Mouse (Mus musculus) layer of hippocampus, adult 11-12 months (tissue): ENCODE measurements around the gene Nedd4.

ENCODE experiments used
- DNase-seq: peaks from one replicate; pipeline ENCODE4 v3.0.0; 2022; ENCODE audit warnings: low spot score

Nedd4 gene

GRCm38 (mm10) chr9:72721221-72721620 is 59.1 kb downstream of the Nedd4 start:
- DNase-seq, result no peak

DNA sequence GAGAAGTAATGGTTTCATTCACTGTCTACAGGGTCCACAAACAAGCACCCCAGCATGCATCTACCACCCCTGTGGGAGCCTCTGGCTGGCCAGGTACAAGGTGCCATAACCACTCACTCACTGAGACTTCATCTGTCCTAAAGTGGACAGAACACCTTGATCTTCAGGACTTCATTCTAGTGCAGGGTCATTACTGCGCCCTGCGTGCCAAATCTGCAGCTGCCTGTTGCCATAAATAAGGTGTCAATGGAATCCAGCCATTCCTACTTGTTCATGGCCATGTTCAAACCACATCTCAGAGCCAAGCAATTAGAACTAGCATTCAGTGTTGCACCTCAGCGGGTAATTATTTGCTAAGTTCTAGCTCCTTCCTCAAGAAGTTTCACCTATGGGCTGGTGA is 60.5 kb downstream of the Nedd4 start:
- DNase-seq, result no peak

- no peak for DNase-seq
Measured at GRCm38 (mm10) chr9:72724491-72725221, 62.5 kb downstream of the Nedd4 start.

GRCm38 (mm10) chr9:72733966-72734365 is 71.8 kb downstream of the Nedd4 start:
- DNase-seq, result peak; percentile 58

GRCm38 (mm10) chr9:72735822-72736410 is 73.8 kb downstream of the Nedd4 start:
- peak; percentile 36 for DNase-seq

GRCm38 (mm10) chr9:72741206-72741605 is 79.1 kb downstream of the Nedd4 start:
- no peak for DNase-seq

GRCm38 (mm10) chr9:72746278-72746677 is 84.1 kb downstream of the Nedd4 start:
- DNase-seq, result no peak

GRCm38 (mm10) chr9:72750272-72750671 is 88.1 kb downstream of the Nedd4 start:
- DNase-seq, result no peak

DNA sequence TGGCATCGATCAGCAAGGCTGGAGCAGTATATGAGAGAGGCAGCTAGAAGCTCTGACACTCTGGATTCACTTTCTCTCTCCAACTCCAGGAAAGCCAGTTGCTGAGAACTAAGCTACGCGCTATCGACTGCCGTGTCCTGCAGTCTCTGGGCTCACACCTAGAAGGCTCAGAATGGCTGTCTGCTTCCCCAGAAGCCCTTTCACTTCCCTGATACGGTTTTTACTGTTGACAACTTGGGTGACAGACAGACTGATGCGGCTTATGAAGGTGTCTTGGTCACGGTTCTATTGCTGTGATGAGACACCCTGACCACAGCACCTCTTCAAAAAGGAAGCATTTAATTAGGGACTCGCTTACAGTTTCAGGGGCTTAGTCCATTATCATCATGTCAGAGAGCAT is 90.5 kb downstream of the Nedd4 start:
- no peak for DNase-seq

DNA sequence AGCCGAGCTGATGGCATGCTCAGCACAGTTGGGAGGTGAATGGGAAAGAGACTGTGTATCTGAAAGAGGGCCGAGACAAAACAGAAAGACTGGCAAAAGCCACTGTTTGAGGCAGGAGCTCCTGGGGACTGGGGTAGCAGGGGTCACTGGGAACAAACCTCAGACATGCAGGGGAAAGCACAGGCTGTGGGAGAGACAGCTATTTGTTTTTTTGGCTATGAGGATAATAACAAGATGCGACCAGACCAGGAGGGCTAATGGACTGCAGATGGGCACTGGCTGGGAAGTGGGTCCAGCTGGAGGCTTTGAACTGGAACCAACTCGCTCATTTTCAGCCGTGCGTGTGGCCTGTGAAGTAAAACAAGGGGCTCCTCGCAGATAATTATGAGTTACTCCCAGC is 91.6 kb downstream of the Nedd4 start:
- DNase-seq, result no peak

GRCm38 (mm10) chr9:72757143-72757542 is 95.0 kb downstream of the Nedd4 start:
- no peak for DNase-seq

DNA sequence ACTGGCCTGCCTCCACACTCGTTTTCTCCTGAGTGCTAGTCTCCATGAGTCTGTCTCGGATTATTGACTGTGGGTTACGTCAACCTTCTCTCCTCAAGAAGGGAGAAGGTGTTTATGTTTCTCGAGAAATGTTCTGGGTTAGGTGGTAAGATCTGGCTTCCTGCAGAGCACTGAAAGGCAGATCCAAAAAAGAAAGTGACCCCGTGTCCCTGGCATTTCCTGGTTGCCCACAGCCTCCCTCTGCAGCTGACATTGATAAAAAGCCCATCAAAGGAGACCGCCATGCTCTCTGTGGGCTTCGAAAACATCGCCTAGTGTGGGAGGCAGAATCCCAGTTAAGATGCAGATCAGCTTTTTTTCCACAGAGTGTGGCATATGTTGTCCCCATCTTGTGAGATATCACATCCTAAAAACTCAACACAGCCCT is 96.6 kb downstream of the Nedd4 start:
- DNase-seq, result peak; percentile 43

- peak; percentile 43 for DNase-seq
Measured at GRCm38 (mm10) chr9:72763050-72763718, 101.0 kb downstream of the Nedd4 start.

GRCm38 (mm10) chr9:72766789-72767349 is 104.7 kb downstream of the Nedd4 start:
- DNase-seq, result peak; percentile 96

- no peak for DNase-seq
Measured at GRCm38 (mm10) chr9:72775022-72775421, 112.9 kb downstream of the Nedd4 start.

DNA sequence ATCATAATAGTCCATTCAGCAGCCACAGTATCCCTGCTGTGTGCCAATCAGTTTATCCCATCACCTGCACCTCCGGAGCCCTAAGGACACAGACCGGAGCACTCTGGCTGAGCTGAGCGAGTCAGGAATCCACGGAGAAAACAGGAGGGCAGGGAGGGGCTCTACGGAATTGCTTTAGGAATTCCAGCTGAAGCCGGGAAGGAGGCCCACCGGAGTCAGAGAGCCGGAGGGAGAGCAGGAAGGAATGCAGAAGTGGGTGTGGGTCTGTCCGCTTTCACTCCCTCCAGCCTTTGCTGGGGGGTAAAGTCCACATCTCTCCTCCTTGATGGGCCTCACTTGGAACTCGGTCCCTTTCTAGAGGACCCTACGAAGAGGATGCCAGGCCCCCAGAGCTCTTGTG is 116.9 kb downstream of the Nedd4 start:
- no peak for DNase-seq

DNA sequence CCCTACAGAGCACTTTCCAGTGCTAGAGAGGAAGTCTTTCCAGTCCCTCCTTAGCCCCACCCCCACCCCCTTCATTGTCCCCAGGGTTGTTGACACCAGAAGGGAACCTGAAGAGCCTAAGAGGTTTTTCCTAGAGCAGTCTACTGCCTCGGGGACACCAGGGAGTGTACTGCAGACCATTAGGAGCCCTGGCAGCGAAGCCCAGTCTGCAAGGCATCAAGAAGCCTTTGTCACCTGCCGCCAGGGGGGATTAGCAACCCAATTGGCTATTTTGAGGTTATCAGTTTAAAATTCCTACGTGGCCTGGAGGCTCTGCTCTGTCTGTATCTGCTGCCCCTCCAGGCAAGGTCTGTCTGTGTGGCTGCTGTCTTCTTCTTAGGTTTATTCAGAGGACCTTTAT is 117.6 kb downstream of the Nedd4 start:
- no peak for DNase-seq

DNA sequence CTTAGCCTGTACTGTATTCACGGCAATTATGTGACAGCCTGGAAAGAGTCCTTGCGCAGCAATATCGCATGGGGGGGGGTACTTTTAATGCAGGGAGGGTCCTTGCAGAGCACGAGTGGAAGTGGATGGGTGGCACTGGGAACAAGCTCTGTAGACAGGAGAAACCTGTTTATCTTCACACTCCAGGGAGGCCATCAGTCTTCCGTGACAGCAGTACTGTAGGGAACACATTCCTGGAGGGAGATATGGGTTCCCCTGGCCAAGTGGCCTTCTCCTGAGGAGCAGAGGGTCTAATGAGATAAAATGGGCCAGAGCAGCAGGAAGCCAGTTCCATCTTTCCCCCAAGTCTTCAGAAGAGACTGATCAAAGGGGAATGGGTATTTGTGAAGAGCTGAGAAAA is 118.5 kb downstream of the Nedd4 start:
- DNase-seq, result no peak

- no peak for DNase-seq
Measured at GRCm38 (mm10) chr9:72781466-72781865, 119.3 kb downstream of the Nedd4 start.

DNA sequence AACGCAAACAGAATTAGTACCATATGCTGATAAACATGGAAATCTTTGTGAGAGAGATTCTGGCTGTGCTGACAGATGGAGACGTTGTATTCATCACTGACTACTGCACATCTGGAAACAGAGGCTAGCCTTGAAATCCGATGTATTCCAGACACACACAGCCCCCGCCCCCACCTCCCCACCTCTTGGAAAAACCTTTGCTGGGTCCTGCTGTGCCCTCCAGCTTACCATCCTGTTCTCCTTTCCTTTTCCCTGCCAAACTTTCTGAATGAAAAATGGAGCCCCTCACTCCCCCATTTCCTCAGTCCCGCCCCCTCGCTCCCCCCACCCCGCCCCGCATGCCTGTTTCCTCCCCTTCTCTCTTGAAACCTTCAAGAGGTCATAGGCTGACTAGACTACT is 120.0 kb downstream of the Nedd4 start:
- no peak for DNase-seq

DNA sequence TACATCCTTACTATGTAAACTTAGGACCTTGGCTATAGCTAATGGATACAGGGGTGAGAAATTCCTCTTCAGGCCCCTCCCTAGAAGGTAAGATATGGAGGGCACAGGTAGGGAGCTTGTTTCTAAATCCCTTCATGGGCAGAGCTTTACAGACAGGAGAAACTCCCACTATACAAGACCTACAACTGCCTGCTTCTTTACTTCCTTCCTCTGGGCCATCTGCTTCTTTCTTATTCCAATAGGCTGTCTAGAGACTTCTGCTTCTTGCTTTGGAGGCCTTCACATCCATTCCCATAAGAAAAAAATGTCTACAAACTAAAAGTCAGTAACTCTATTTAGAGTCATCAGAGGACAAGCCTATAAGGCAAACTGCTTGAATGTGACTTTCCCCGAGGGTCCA is 125.6 kb downstream of the Nedd4 start:
- DNase-seq, result no peak

DNA sequence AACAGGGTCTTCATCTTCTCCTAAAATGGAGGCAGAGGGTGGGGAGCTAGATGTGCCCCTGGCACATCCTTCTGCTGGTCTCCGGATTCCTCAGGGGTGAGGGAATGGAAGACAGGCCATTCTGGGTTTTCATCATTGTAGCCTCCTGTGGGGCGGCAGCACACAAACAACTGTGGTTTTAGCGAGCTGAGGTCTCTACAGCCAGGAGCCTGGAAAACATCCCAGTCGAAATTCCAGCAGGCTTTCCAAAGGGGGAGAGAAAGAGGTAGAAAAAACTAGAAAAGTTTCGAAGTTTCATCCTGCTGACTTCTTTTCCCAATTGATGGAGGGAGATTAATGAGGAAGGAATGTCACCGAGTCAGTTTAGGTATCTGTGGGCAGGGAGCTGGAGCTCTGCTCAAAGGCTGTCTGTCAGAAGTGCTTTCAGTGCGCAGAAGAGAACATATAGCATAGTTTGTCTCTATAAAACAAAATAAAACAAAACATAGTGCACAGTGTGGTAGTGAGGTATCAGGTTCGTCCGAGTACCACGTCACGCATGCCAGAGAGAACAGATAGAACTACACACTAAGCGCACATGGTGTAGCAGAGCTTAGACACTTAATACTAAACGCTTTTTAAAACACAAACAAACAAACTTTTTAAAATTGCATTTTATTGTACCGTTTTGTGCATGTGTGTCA is 128.5 kb downstream of the Nedd4 start:
- no peak for DNase-seq

GRCm38 (mm10) chr9:72791213-72791582 is 129.1 kb downstream of the Nedd4 start:
- DNase-seq, result no peak
